Mouse (Mus musculus): ENCODE data around the gene Tex22.

GRCm38 (mm10) chr12:113030046-113030445 lies 44.3 kb upstream of the Tex22 start:
- TF ChIP-seq GATA1 (IDR thresholded peaks at IDR 0.05; ENCODE audit: borderline replicate concordance, low read length) = no peak
- no peak for TF ChIP-seq FLI1 (IDR thresholded peaks at IDR 0.05; ENCODE audit: low read length)
